Mouse (Mus musculus) heart, adult 2 months (tissue): ENCODE measurements at regions not wholly inside any gene's neighbourhood (a gene's known extent, or its start where the extent isn't known, plus 50 kb on each side); places are given as distances from the start of the nearest gene placed in this dataset.

Experiments
- DNase-seq, 2 experiments: peaks; one replicate each; pipeline ENCODE4 v3.0.0; 2021
- H3K27ac ChIP-seq: fragments of 200-600 bp; 2 replicates; pipeline ENCODE4 v1.8.1; 2022
- H3K27me3 ChIP-seq: fragments of 200-500 bp; 2 replicates; pipeline ENCODE4 v1.6.1; 2012; ENCODE audit warnings: mild to moderate bottlenecking, low read length, inconsistent platforms, mixed read lengths; ENCODE audit not compliant: control insufficient read depth, insufficient read depth
- H3K36me3 ChIP-seq: fragments of 200-500 bp; 2 replicates; pipeline ENCODE4 v1.6.1; 2012; ENCODE audit warnings: low read length, inconsistent platforms; ENCODE audit not compliant: control insufficient read depth, insufficient read depth
- H3K4me1 ChIP-seq: fragments of 200-500 bp; 2 replicates; pipeline ENCODE4 v1.6.1; 2011; ENCODE audit warnings: low read length; ENCODE audit not compliant: control insufficient read depth, insufficient read depth
- H3K4me3 ChIP-seq: fragments of 200-600 bp; 2 replicates; pipeline ENCODE4 v1.8.1; 2022
- H3K79me2 ChIP-seq: fragments of 200-500 bp; replicated peaks from 2 replicates; pipeline ENCODE4 v1.6.1; 2012; ENCODE audit warnings: mild to moderate bottlenecking, inconsistent platforms, low read length, moderate library complexity, mixed read lengths; ENCODE audit not compliant: control insufficient read depth, insufficient read depth
- H3K9ac ChIP-seq: fragments of 200-500 bp; 2 replicates; pipeline ENCODE4 v1.6.1; 2012; ENCODE audit warnings: low read depth, mild to moderate bottlenecking, control low read depth, inconsistent platforms, low read length, mixed read lengths
- CTCF ChIP-seq: fragments of 200-600 bp; IDR thresholded peaks from 2 replicates; pipeline ENCODE4 v1.8.1; 2022; ENCODE audit warnings: antibody characterized with exemption, mild to moderate bottlenecking, moderate library complexity
- EP300 ChIP-seq: fragments of 200-500 bp; IDR thresholded peaks from 2 replicates; pipeline ENCODE4 v1.6.1; 2011; ENCODE audit warnings: low read depth, low read length, control low read depth; ENCODE audit not compliant: insufficient read depth
- POLR2A ChIP-seq: fragments of 200-500 bp; IDR thresholded peaks from 2 replicates; pipeline ENCODE4 v1.6.1; 2011; ENCODE audit warnings: mild to moderate bottlenecking, low read depth, low read length, control low read depth; ENCODE audit not compliant: insufficient read depth
- WGBS: fragments of 180-500 bp; shearing (Covaris S2); methylation state at CpG from one replicate; pipeline ENCODE4 v1.1.7; 2018; 5-methylcytosine and 5-hydroxymethylcytosine counted together
- intact Hi-C: fragments of 180-260 bp; cut with DNase I; formaldehyde crosslinking; loops from one replicate; pipeline ENCODE4 v1.15.1; 2025

DNA sequence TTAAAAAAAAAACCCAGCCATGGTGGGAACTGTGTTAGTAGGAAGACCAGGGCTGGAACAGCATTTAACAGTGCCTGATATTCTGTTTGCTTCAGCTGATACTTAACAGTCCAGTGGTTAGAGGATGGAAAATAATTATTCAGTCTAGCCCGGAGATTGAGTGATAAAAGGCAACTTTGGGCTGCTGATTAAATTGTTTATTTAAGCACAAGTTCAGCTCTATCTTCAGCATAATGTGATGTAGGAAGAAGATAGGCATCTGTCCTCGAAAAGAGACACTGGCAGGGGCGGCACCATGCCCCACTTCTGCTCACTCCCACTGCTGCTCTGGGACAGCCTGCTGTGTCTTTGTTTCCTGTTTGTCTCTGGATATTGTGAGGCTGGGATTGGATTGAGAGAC is 190.1 kb downstream of the Mid1ip1 start:
- 64% methylated on average over 3 of the region's 3 CpGs for WGBS
- intact Hi-C loops = loop anchor here (5.0 kb wide), 1 partner anchor 188 kb away; the partner anchor contains the start of gene Mid1ip1
- H3K9ac ChIP-seq = no peak overlapping the region
- H3K4me1 ChIP-seq = no peaks in the 10 kb centered on the region
- H3K79me2 ChIP-seq = no peaks in the 10 kb centered on the region
- TF ChIP-seq POLR2A (no peak), EP300 (no peak), CTCF (no peak)
- no peak overlapping the region for H3K27ac ChIP-seq
- H3K36me3 ChIP-seq = no peaks in the 10 kb centered on the region
- no peaks in the 10 kb centered on the region for H3K27me3 ChIP-seq
- H3K4me3 ChIP-seq = no peak overlapping the region
- no peak for DNase-seq

DNA sequence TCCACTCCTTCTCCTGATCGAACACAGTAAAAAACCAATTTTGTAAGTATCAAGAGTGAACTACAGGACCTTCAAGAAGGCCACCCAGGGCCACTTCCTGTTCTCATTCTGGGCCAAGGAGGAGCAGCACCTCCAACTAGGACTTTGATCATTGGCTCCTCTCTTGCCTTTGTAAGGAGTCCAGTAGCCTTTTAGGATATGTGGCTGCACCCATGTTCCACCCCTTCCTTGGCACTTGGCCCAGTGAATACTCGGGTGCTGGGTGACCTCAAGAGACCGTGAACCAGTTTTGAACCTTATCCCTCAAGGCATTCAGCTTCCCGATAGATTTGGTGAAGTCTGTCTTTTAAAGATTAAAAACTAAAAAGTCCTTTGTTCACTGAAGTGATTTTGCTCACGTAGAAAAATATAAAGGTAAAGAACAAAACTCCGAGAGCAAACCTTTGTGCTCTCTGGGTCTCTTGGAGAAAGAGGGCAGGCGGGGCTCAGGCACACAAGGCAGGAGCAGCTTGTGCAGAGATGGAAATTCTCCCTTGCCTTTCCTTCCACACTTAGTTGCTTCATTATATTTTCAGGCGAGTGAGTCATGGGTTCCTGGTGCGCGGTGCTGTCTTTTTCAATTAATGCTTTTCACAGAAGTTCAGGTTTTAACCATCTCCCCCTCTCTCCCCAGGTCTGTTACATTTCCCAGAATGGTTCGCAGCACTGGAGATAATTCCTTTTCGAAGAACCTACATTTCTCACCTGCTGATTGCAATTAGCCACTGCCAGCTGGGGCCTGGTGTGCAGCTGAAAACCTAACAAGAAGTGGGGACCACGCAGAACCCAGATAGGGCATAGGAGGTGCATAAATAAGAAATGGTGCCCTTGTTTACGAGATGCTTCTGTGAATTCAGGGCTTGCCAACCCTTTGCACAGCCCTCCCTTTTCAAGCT is 196.6 kb downstream of the Mid1ip1 start:
- Histone ChIP-seq H3K36me3 (no peaks in the 10 kb centered on the region), H3K4me3 (no peak overlapping the region), H3K27me3 (no peaks in the 10 kb centered on the region), H3K9ac (no peak overlapping the region), H3K4me1 (no peaks in the 10 kb centered on the region), H3K79me2 (no peaks in the 10 kb centered on the region), H3K27ac (no peak overlapping the region)
- 81% methylated on average over 14 of the region's 14 CpGs for WGBS
- DNase-seq = no peak
- TF ChIP-seq CTCF (no peak), POLR2A (no peak), EP300 (no peak)
- intact Hi-C loops = no loop called here
